Mouse (Mus musculus) bone marrow macrophage, adult 2 months (primary cell): ENCODE data around the gene Ank.

Source experiments
- CTCF ChIP-seq: IDR thresholded peaks from 2 replicates; pipeline ENCODE4 v1.5.1; 2012; ENCODE audit warnings: low read depth, mild to moderate bottlenecking, low read length, moderate library complexity
- POLR2A ChIP-seq: IDR thresholded peaks from 2 replicates; pipeline ENCODE4 v1.6.1; 2012; ENCODE audit warnings: mild to moderate bottlenecking, low read depth, low read length, borderline replicate concordance

DNA sequence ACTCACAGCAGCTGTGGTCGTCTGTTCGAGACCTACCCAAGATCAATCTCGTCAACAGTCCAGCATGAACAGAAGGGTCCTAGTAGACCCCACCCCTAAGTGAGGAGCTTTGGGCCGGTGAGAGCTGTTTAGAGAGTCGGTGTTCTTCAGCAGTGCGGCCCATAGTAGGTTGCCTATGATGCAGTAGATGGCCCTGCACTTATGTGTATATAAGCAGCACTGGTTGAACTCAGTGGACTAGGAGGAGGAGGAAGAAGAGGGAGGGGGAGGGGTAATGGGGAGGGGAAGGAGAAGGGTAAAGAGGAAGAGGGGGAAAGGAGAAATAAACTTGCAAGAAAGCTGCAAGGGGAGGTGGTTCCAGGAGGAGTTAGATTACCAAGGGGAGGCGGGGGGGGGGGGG, 25.4 kb upstream of the Ank start:
- TF ChIP-seq CTCF, result no peak
- no peak for TF ChIP-seq POLR2A
